Mouse (Mus musculus) kidney, adult 2 months (tissue): ENCODE data around the gene Lrig3.

Source experiments
- CTCF ChIP-seq: fragments of 200-500 bp; conservative IDR thresholded peaks from 2 replicates; pipeline ENCODE4 v1.5.1; 2011; ENCODE audit warnings: low read depth, mild to moderate bottlenecking, control low read depth, low read length, moderate library complexity, mixed read lengths; ENCODE audit not compliant: insufficient read depth, insufficient read length
- POLR2A ChIP-seq: fragments of 200-500 bp; IDR thresholded peaks from one replicate; pipeline ENCODE4 v1.6.1; 2011; ENCODE audit warnings: low read depth, low read length, control low read depth

GRCm38 (mm10) chr10:125964709-125965108 lies 1.3 kb upstream of the Lrig3 start:
- no peak for TF ChIP-seq CTCF
- TF ChIP-seq POLR2A = no peak
